Mouse (Mus musculus) layer of hippocampus, postnatal 14 days (tissue): ENCODE data around the gene Gm17490. TPM values are rescaled to one million over a fixed set of nuclear protein-coding genes. Genes with fewer than 3 reads are reported as not detected.

Experiments used
- DNase-seq, 2 experiments: peaks; one replicate each; pipeline ENCODE4 v3.0.0; 2021 to 2022; ENCODE audit warnings: low spot score in 2 of 2, mixed read lengths in 1 of 2
- long read RNA-seq, 2 experiments: library from polyadenylated mRNA; stranded (forward); transcript quantifications; one replicate each; pipeline ENCODE4 v2.0.0; 2021
- total RNA-seq, 2 experiments: library from RNA; stranded (reverse); gene quantifications; 2 replicates each; pipeline ENCODE4 v1.2.3; 2021

Gene Gm17490
- total RNA-seq = not detected
- long read RNA-seq, experiment 1 = 0 reads
- long read RNA-seq, experiment 2 = 0 reads

GRCm38 (mm10) chr2:11625890-11626289 is at the start of gene Gm17490:
Gene Gm17490 (minus strand): TSS chr2:11626264.
- no peak for DNase-seq

- no peak for DNase-seq
These were observed 46.1 kb upstream of the Gm17490 start for GRCm38 (mm10) chr2:11672144-11672543.

GRCm38 (mm10) chr2:11665326-11665725 is 39.3 kb upstream of the Gm17490 start:
- DNase-seq = no peak

DNA sequence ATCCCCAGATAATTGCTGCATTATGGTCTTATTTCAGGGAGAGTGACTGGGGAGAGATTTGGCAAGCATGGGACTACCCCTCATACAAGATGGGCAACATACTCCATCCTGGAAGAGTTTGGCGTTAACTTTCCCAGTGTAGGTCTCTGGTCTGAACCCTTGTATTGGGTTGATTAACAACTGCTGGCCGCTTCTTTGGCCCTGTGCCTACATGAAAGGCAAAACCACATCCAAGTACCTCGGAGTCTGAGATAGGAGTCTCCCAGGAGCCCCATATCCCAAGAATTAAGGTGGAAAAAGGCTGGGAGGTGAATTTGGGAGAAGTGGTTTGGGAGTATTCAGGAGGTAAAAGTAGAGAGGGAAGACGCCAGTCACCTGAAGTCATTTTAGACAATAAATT is 38.7 kb upstream of the Gm17490 start:
- no peak for DNase-seq

DNA sequence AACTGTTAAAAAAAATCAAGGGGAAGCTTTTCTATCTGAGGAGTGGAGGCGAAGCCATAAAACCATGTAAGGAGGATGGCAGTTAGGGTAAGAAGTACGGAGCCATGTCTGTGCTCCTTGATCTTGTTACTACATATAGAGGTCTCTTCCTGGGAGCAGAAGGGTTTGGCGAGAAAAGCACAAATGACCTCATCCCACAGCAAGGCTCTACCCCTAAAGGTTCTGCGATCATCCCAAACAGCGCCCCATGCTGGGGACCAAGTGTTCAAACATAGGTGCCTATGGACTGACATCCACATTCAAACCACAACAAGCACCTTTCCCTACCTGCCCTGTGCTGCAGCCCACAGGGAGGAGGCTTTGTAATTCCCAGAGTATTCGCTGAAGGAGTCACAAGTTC is 38.3 kb upstream of the Gm17490 start:
- DNase-seq = peak; percentile 8 to 25

- DNase-seq = peak; percentile 77 to 91
These were observed 37.9 kb upstream of the Gm17490 start for GRCm38 (mm10) chr2:11663961-11664360.

- DNase-seq = no peak
These were observed 36.8 kb upstream of the Gm17490 start for GRCm38 (mm10) chr2:11662907-11663230.

- DNase-seq = no peak
These were observed 36.3 kb upstream of the Gm17490 start for GRCm38 (mm10) chr2:11662143-11662906.

DNA sequence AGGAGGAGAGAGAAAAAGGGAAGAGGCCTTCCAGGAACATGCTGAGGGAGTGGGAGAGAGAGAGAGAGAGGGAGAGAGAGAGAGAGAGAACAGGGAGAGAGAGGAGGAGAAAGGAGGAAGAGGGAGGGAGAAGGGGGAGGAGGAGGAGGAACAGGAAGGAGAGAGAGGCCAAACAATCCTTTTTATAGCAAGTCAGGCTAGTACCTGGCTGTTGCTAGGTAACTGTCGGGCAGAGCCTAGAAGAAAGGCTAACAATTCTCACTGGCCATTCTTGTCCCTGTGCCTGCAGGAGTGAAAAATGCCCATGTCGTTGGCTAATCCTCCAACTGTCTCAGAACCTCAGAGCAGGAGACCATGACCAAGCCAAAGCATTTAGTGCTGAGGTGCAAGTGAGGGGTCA is 33.2 kb upstream of the Gm17490 start:
- DNase-seq = no peak

GRCm38 (mm10) chr2:11657581-11657980 is 31.5 kb upstream of the Gm17490 start:
- no peak for DNase-seq

DNA sequence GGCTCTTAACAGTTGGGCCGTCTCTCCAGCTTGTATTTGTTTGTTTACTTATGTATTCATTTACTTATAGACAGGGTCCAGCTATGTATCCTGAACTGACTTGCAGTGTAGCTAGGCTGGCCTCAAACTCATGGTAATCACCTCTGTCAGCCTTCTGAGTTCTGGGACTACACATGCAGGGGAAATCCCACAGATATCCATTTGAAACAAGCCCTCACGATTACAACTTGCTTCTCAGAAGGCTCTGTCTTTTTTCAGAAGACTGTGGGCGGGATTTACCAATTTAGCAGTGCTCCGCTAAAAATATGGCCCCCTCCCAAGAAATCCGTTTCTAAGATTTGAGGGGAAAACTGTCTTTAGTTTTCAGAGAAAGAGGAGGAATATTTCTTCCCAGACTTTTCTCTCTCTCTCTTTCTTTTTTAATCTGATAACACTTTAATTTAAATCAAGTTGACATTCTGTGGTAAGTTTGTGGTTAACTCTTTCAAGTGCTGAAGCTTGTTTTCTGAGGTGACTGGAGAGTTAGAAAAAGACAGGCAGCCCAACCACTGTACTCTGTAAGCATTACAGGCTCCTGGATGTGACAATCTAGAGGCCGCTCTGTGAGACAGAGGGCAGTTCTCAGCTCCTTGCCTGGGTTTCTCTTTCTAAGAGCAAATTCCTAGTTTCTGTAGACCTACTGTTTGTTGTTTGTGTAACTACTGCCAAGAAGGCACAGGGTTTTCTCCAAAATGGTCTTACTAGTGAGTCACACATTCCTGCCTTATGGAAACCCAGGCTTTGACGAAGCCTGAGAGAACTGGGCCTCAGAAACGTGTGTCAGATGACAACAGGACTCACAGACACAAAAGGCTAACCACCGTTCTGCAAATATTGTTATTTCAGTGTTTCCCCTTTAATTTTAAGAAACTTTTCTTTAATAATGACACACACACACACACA is 29.2 kb upstream of the Gm17490 start:
- DNase-seq = peak in 1 of 2 experiments; percentile 7

DNA sequence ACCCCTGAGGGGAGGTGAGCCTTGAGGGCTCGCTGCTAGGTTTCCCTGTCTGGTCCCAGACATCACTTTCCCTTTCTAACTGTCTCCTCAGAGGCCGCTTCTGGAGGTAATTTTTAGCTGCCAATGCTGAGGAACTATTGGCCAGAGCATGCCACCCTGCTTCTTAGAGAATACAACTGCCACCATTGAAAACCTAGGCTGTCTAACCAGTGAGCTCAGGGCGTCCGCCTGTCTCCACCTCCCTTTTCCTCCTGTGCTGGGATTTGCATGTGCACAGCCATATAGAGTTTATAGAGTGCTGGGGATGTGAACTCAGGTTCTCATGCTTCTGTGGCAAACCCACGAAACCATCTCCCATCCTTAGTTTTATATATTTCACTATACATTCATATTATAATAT is 27.7 kb upstream of the Gm17490 start:
- no peak for DNase-seq

DNA sequence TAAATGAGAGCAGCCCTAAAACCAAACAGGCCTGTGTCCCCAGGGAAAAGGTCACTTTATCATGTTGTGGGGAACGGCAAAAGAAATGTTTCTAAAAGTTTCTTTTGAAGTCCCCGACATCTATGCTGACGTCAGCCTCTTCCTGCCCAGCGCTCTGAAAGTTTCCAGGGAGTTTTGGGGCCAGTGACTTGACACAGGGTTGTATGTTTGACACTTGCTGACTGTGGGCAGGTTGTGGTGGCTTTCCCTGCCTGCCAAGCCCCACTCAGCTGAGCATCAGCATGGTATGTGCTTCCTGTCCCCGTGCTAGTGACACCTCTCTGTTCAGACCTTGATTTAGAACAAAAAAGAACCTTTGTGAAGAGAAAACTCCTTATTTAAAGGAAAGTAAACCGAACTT is 27.3 kb upstream of the Gm17490 start:
- DNase-seq = no peak

DNA sequence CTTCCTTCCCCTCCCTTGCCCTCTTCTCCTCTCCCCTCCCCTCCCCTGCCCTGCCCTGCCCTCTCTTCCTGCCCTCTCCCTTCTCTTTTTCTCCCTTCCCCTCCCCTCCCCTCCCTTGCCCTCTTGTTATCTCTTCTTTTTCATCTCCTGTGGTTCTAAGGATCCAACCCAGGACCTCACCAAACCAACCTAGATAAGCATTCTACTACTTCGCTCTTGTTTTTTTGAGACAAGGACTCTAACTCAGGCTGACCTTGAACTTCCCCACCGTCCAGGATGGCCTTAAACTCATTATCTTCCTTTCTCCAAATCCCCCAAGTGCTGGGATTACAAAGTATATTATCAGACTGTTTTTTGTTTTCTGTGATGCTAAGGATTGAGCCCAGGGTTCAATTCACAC is 26.7 kb upstream of the Gm17490 start:
- DNase-seq = no peak

DNA sequence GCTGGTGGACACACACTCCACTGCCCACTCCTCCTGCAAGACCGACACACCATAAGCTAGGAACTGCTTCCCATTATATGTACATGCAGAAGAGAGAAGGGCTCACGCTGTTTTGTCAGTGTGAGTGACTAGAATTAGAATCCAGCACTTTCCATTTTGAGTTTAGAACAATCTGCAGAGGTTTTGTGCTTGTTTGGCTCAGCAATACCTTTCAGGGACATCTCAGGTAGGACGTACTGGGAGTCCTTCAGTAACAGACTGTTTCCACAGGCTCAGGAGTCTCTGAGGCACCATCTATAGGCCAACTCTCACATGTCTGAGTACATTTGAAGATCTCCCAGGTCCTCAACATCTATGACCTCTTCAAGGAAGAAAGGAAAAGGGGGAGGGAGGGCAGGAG is 26.1 kb upstream of the Gm17490 start:
- no peak for DNase-seq

DNA sequence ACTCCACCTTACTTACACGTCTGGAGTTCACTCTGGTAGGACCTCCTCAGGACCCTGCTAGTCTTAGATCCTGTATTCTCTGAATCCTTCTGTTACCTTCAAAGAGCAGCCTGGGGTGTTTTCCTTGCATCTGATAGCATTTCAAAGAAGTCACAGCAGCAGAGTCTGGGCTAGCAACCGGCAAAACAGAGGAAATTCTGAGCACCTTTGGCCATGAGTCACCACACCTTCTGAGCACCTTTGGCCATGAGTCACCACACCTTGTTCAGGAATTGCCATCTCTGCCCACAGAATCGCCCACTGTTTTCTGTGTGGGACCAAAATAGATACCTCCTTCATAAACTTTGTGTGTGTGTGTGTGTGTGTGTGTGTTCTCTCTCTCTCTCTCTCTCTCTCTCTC is 25.4 kb upstream of the Gm17490 start:
- DNase-seq = no peak

- DNase-seq = no peak
These were observed 19.2 kb upstream of the Gm17490 start for GRCm38 (mm10) chr2:11645297-11645696.

GRCm38 (mm10) chr2:11644057-11644456 is 18.0 kb upstream of the Gm17490 start:
- no peak for DNase-seq

GRCm38 (mm10) chr2:11642451-11642941 is 16.4 kb upstream of the Gm17490 start, which contains the start of gene Il2ra:
Gene Il2ra (plus strand): TSS chr2:11642807.
- DNase-seq = no peak

- no peak for DNase-seq
These were observed 11.1 kb upstream of the Gm17490 start for GRCm38 (mm10) chr2:11637115-11637514.

DNA sequence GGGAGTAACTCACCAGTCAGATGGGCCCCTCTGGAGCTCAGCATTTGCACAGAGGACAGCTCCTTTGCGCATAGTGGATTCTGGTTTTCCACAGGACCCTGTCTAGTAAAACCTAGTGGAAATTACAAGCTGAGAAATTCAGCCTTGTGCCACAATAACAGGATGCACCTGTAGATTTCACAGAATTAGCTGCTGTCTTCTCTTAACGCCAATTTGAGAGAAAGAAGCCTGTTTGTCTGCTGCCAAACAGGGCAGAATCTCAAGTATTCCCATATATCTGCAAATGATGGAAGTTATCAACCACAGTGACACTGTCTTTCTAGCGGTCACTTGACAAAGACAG is 10.0 kb upstream of the Gm17490 start:
- no peak for DNase-seq

DNA sequence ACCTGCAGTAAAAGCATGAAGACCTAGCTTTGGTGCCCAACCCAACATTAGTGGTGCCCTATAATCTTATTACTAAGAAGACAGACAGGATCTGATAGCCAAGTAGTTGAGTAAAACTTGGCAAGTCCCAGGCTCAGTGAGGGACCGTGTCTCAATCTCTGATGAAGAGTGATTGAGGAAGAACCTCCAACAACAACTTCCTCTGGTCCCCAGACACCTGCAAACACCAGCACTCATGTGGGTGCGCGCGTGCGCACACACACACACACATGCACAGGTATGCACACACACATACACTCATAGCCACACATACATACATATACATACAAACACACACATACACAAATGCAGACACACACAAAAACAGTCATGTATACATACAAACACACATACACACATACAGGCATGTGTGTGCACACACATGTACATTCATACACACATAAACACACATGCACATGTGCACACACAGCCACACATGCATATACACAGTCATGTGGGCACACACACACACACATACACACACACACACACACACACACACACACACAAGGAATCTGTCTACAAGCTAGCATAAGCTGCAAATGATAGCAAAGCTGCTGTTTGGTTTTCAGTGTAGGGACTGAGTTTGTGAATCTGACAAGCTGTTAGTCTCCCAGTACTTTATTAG is 9.5 kb upstream of the Gm17490 start:
- DNase-seq = no peak
